ENCODE assay signal across 7 mouse cellular contexts in the genomic region with DNA sequence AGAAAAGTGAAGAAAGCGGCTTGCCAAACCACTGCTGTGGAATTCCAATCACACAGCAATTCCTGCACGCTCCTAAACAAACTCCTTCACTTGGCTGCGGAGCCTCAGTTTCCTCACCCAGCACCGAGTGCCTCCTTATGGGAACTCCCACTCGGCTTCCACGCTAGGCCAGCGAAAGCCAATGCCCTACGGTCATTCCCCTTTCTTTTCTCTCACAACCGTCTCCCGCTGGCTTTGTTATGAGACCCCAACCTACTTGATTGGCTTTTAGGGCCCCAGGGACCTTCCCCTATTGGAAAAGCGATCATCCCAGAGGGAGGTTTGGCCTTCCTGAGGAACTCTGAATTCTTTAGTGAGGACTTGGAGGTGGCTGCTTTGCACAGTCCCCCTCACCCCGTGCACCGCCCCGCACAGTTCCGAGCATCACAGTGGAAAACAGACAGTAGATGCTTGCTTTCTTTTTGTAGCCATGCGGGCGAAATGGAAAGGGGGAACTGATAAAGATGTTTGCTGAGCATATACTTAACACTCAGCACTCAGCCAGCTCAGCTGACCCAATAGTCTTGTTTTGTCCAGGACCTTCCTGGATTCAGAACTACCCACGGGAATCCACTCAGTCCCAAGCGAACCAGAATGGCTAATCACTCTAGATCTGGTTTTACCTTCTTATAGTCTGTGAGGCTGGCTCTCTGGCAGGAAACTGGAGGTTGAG. TPM values are rescaled to one million over a fixed set of nuclear protein-coding genes. Genes with fewer than 3 reads are reported as not detected.
DNase-seq lines count a peak whose midpoint lies in the region; ATAC-seq and TF ChIP-seq lines count a peak whose summit lies in the region.

No protein-coding gene starts in this region.

- no peak for DNase-seq in spleen, adult 2 months (ENCODE audit: low read depth in 1 of 2, low spot score in 2 of 2)
- DNase-seq in spleen, postnatal 10 days (ENCODE audit: low spot score in 2 of 2): no peak
- no peak for DNase-seq in liver, embryonic 14.5 days (ENCODE audit: low read depth in 3 of 3, low spot score in 3 of 3)
- DNase-seq in left cerebral cortex, postnatal 36 days (ENCODE audit: low spot score in 2 of 2): no peak
- DNase-seq in left cerebral cortex, adult 9 months (ENCODE audit: low spot score in 2 of 2): no peak

- peak overlapping the region; percentile 65; the same call in 1 of the 2 replicates for H3K4me3 ChIP-seq in spleen, adult 2 months (ENCODE audit: extremely low read depth, insufficient read depth, insufficient read length)
- peak overlapping the region; percentile 44 for H3K4me3 ChIP-seq in forebrain, embryonic 15.5 days
- peak overlapping the region in 1 of 2 experiments; percentile 39; a peak in 2 of 4 replicates for H3K4me3 ChIP-seq in liver, embryonic 14.5 days (ENCODE audit: insufficient read depth in 1 of 2, low read depth in 2 of 2, low read length in 2 of 2)

- no peak overlapping the region for H3K9ac ChIP-seq in forebrain, embryonic 15.5 days (replicated peaks)
- H3K9ac ChIP-seq in liver, embryonic 14.5 days (replicated peaks): no peak overlapping the region

- 13% methylated on average over 19 of the region's 19 CpGs for WGBS in spleen, adult 2 months
- WGBS in forebrain, embryonic 15.5 days: 3% methylated on average over 19 of the region's 19 CpGs
- WGBS in liver, embryonic 14.5 days (ENCODE audit: insufficient replicate concordance): 8% methylated on average over 19 of the region's 19 CpGs

- no peaks in the 10 kb centered on the region for H3K36me3 ChIP-seq in spleen, adult 2 months (ENCODE audit: control insufficient read depth, insufficient read depth, low read length)
- no peaks in the 10 kb centered on the region for H3K36me3 ChIP-seq in forebrain, embryonic 15.5 days
- no peaks in the 10 kb centered on the region for H3K36me3 ChIP-seq in liver, embryonic 14.5 days (replicated peaks; ENCODE audit: control insufficient read depth, insufficient read depth, low read depth)

- H3K27me3 ChIP-seq in spleen, adult 2 months (ENCODE audit: control insufficient read depth, insufficient read depth, low read length): peaks cover 10% of the 10 kb centered on the region
- H3K27me3 ChIP-seq in forebrain, embryonic 15.5 days: peaks cover 37% of the 10 kb centered on the region
- peaks cover 45% of the 10 kb centered on the region for H3K27me3 ChIP-seq in liver, embryonic 14.5 days (ENCODE audit: control insufficient read depth, insufficient read depth, low read length)

- ATAC-seq in forebrain, embryonic 15.5 days (replicated peaks): no peak
- ATAC-seq in liver, embryonic 14.5 days (ENCODE audit: insufficient read depth): no peak
- no peak for ATAC-seq in activated CD4-positive, CD25-positive, alpha-beta regulatory T cell, adult 4 months

- intact Hi-C loops in left cerebral cortex, postnatal 36 days (cut with DNase I): no loop called here

- TF ChIP-seq POLR2A in spleen, adult 2 months (IDR thresholded peaks at IDR 0.05; ENCODE audit: low read depth, low read length): no peak

- TF ChIP-seq CTCF in spleen, adult 2 months (IDR thresholded peaks at IDR 0.05; ENCODE audit: extremely low read depth, insufficient read depth, insufficient read length, insufficient replicate concordance): no peak
- no peak for TF ChIP-seq CTCF in liver, embryonic 14.5 days (IDR thresholded peaks at IDR 0.05; ENCODE audit: low read depth)

- no peak for TF ChIP-seq EP300 in liver, embryonic 14.5 days (IDR thresholded peaks at IDR 0.05; ENCODE audit: low read depth)

- no peaks in the 10 kb centered on the region for H3K9me3 ChIP-seq in forebrain, embryonic 15.5 days
- no peaks in the 10 kb centered on the region for H3K9me3 ChIP-seq in liver, embryonic 14.5 days (ENCODE audit: control insufficient read depth, low read length)

- H3K4me1 ChIP-seq in spleen, adult 2 months (ENCODE audit: control insufficient read depth, insufficient read depth, insufficient read length): peaks cover 17% of the 10 kb centered on the region
- peaks cover 31% of the 10 kb centered on the region for H3K4me1 ChIP-seq in forebrain, embryonic 15.5 days
- no peaks in the 10 kb centered on the region; a peak in 2 of 4 replicates for H3K4me1 ChIP-seq in liver, embryonic 14.5 days (replicated peaks; ENCODE audit: control insufficient read depth in 2 of 2, insufficient read depth in 2 of 2, low read length in 1 of 2)

- H3K4me2 ChIP-seq in forebrain, embryonic 15.5 days (replicated peaks): peak overlapping the region; percentile 90
- peak overlapping the region; percentile 49 for H3K4me2 ChIP-seq in liver, embryonic 14.5 days (ENCODE audit: low read depth)

- no peak overlapping the region for H3K27ac ChIP-seq in spleen, adult 2 months (ENCODE audit: insufficient read depth, low read length)
- H3K27ac ChIP-seq in forebrain, embryonic 15.5 days (replicated peaks): no peak overlapping the region
- H3K27ac ChIP-seq in liver, embryonic 14.5 days: no peak overlapping the region

RNA-seq across cellular contexts. Expression of a gene that starts 0.5 kb away (rescaled TPM):
- polyA plus RNA-seq in spleen, adult 2 months (2012; rRNA removed): 48.3 and 51.8 TPM in 2 replicates
- polyA plus RNA-seq in forebrain, embryonic 15.5 days (2015; fragmentation: Nextera tagmentation; extraction: Ambion mirVana): 45.3 and 50.7 TPM in 2 replicates
- 8.4 and 9.6 TPM in 2 replicates for polyA plus RNA-seq in liver, embryonic 14.5 days (2012; rRNA removed)
- 7.6 and 10.0 TPM in 2 replicates for polyA plus RNA-seq in liver, embryonic 14.5 days (2014; fragmentation: Nextera tagmentation; extraction: Ambion mirVana)
- 1 to 10 TPM in 1 of 2 experiments, under 1 TPM in 1; 0.87 to 1.0 TPM for polyA plus RNA-seq in activated CD4-positive, CD25-positive, alpha-beta regulatory T cell, adult 4 months (2017; shearing (Covaris generic))
- total RNA-seq in left cerebral cortex, postnatal 36 days (2021): 10 to 100 TPM; 81.9 to 86.4 TPM

RNA-seq across cellular contexts. Expression of a gene that starts 21.1 kb away (rescaled TPM):
- polyA plus RNA-seq in spleen, adult 2 months (2012; rRNA removed): 33.2 and 36.7 TPM in 2 replicates
- polyA plus RNA-seq in forebrain, embryonic 15.5 days (2015; fragmentation: Nextera tagmentation; extraction: Ambion mirVana): 94.8 and 101 TPM in 2 replicates
- 19.6 and 20.2 TPM in 2 replicates for polyA plus RNA-seq in liver, embryonic 14.5 days (2012; rRNA removed)
- polyA plus RNA-seq in liver, embryonic 14.5 days (2014; fragmentation: Nextera tagmentation; extraction: Ambion mirVana): 37.5 and 43.4 TPM in 2 replicates
- polyA plus RNA-seq in activated CD4-positive, CD25-positive, alpha-beta regulatory T cell, adult 4 months (2017; shearing (Covaris generic)): 100 to 1,000 TPM; 102 to 122 TPM
- 10 to 100 TPM; 42.8 to 46.7 TPM for total RNA-seq in left cerebral cortex, postnatal 36 days (2021)

RNA-seq across cellular contexts. Expression of a gene that starts 24.7 kb away (rescaled TPM):
- 5.7 and 9.6 TPM in 2 replicates for polyA plus RNA-seq in spleen, adult 2 months (2012; rRNA removed)
- polyA plus RNA-seq in forebrain, embryonic 15.5 days (2015; fragmentation: Nextera tagmentation; extraction: Ambion mirVana): 5.6 and 6.5 TPM in 2 replicates
- 0.70 and 1.2 TPM in 2 replicates for polyA plus RNA-seq in liver, embryonic 14.5 days (2012; rRNA removed)
- 1.0 and 1.5 TPM in 2 replicates for polyA plus RNA-seq in liver, embryonic 14.5 days (2014; fragmentation: Nextera tagmentation; extraction: Ambion mirVana)
- under 1 TPM in 1 of 2 experiments, not detected in 1; 0.69 TPM for polyA plus RNA-seq in activated CD4-positive, CD25-positive, alpha-beta regulatory T cell, adult 4 months (2017; shearing (Covaris generic))
- total RNA-seq in left cerebral cortex, postnatal 36 days (2021): 1 to 10 TPM; 3.8 to 5.3 TPM

RNA-seq across cellular contexts. Expression of a gene that starts 25.3 kb away (rescaled TPM):
- 318 and 362 TPM in 2 replicates for polyA plus RNA-seq in spleen, adult 2 months (2012; rRNA removed)
- 97.7 and 98.4 TPM in 2 replicates for polyA plus RNA-seq in forebrain, embryonic 15.5 days (2015; fragmentation: Nextera tagmentation; extraction: Ambion mirVana)
- polyA plus RNA-seq in liver, embryonic 14.5 days (2012; rRNA removed): 69.5 and 82.7 TPM in 2 replicates
- polyA plus RNA-seq in liver, embryonic 14.5 days (2014; fragmentation: Nextera tagmentation; extraction: Ambion mirVana): 59.4 and 60.8 TPM in 2 replicates
- polyA plus RNA-seq in activated CD4-positive, CD25-positive, alpha-beta regulatory T cell, adult 4 months (2017; shearing (Covaris generic)): 100 to 1,000 TPM; 215 to 216 TPM
- total RNA-seq in left cerebral cortex, postnatal 36 days (2021): 100 to 1,000 TPM; 104 to 105 TPM

RNA-seq across cellular contexts. Expression of a gene that starts 29.7 kb away (rescaled TPM):
- 0.16 and 0.40 TPM in 2 replicates for polyA plus RNA-seq in spleen, adult 2 months (2012; rRNA removed)
- polyA plus RNA-seq in forebrain, embryonic 15.5 days (2015; fragmentation: Nextera tagmentation; extraction: Ambion mirVana): not detected in 2 replicates
- not detected in 2 replicates for polyA plus RNA-seq in liver, embryonic 14.5 days (2012; rRNA removed)
- not detected in 2 replicates for polyA plus RNA-seq in liver, embryonic 14.5 days (2014; fragmentation: Nextera tagmentation; extraction: Ambion mirVana)
- not detected for polyA plus RNA-seq in activated CD4-positive, CD25-positive, alpha-beta regulatory T cell, adult 4 months (2017; shearing (Covaris generic))
- total RNA-seq in left cerebral cortex, postnatal 36 days (2021): 1 to 10 TPM in 1 of 2 experiments, not detected in 1; 1.7 TPM

Comparison
In these comparisons a context has a peak if more than half of its experiments do, and no peak if none do; other contexts are left out.
1. RNA of a gene that starts 0.5 kb away (polyA plus RNA-seq): 48.3 to 51.8 TPM in spleen, adult 2 months, 45.3 to 50.7 TPM in forebrain, embryonic 15.5 days and 7.6 to 10.0 TPM in liver, embryonic 14.5 days; 0.87 to 1.0 TPM in activated CD4-positive, CD25-positive, alpha-beta regulatory T cell, adult 4 months; every median in the first group is over 4 times any median in the second.